Mouse (Mus musculus): Measurements from ENCODE around the gene Cst11. TPM values are rescaled to one million over a fixed set of nuclear protein-coding genes. Genes with fewer than 3 reads are reported as not detected.
"Not testable (repeated sequence)": the region's sequence is repeated elsewhere in the genome, so short reads cannot be mapped to it uniquely, and the experiment has no call there.

Gene Cst11
- not detected in 2 replicates for polyA plus RNA-seq (2011; ENCODE audit: insufficient read depth, insufficient read length, low read depth, missing spikeins)

DNA sequence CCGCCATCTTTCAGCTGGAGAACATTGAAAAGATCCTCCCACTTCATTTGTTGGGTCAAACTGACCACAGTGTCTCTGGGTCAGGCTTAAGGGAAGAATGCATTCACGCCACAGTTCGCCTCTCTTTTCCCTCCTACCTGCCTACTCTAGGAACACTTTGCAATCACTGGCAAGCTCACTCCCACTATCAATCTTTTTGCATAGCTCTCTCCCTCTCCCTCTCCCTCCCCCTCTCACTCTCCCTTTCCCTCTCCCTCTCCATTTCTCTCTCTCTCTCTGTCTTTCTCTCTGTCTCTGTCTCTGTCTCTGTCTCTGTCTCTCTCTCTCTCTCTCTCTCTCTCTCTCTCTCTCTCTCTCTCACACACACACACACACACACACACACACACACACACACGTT is at the start of gene Cst11:
Gene Cst11 (minus strand): TSS at position 101 of the 400 bp plus-strand sequence.
- H3K4me3 ChIP-seq (ENCODE audit: low read depth, low read length); H3K4me1 ChIP-seq (ENCODE audit: control insufficient read depth, insufficient read depth, low read length); H3K36me3 ChIP-seq (ENCODE audit: control insufficient read depth, insufficient read depth, low read length, poor library complexity, severe bottlenecking); H3K27me3 ChIP-seq (ENCODE audit: control insufficient read depth, insufficient read depth, low read length, poor library complexity, severe bottlenecking); H3K9ac ChIP-seq (ENCODE audit: low read depth, poor library complexity, severe bottlenecking); H3K9me3 ChIP-seq (replicated peaks; ENCODE audit: control insufficient read depth, insufficient read depth, low read length, poor library complexity, severe bottlenecking); H3K27ac ChIP-seq (ENCODE audit: insufficient read depth, low read length): not testable (repeated sequence)

DNA sequence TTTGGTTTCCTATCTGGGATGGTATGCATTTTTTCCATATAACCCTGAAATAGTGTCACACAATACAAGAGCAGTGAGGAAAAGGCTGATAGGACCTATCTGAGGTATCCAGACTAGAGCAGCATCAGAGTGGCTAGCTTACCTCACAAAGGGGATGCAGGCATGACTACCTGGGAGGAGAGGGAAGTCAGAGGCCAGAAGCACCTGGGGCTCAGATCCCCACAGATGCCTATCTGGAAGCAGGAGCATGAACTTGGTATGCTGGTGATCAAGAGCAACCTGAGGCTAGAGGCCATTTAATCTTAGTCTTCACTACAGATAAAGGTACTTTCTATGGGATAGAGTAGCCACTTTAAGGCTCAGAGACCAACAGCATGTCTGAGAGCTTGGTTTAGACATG is 48.6 kb upstream of the Cst11 start, which contains the start of gene Cst13:
Gene Cst13 (plus strand): TSS at position 173 of the 400 bp plus-strand sequence.
- H3K4me3 ChIP-seq (ENCODE audit: low read depth, low read length): no peak within 1 kb of the TSS
- H3K9me3 ChIP-seq (replicated peaks; ENCODE audit: control insufficient read depth, insufficient read depth, low read length, poor library complexity, severe bottlenecking): no peaks in the 10 kb centered on the region
- no peak within 1 kb of the TSS for H3K9ac ChIP-seq (ENCODE audit: low read depth, poor library complexity, severe bottlenecking)
- H3K4me1 ChIP-seq (ENCODE audit: control insufficient read depth, insufficient read depth, low read length): no peaks in the 10 kb centered on the region
- TF ChIP-seq EP300 (IDR thresholded peaks at IDR 0.05; ENCODE audit: insufficient read depth, low read depth, low read length) (no peak), CTCF (IDR thresholded peaks at IDR 0.05; ENCODE audit: low read depth, low read length) (no peak), POLR2A (IDR thresholded peaks at IDR 0.05; ENCODE audit: insufficient read depth, low read length) (no peak)
- no peaks in the 10 kb centered on the region for H3K36me3 ChIP-seq (ENCODE audit: control insufficient read depth, insufficient read depth, low read length, poor library complexity, severe bottlenecking)
- H3K27ac ChIP-seq (ENCODE audit: insufficient read depth, low read length): no peak within 1 kb of the TSS
- no peaks in the 10 kb centered on the region for H3K27me3 ChIP-seq (ENCODE audit: control insufficient read depth, insufficient read depth, low read length, poor library complexity, severe bottlenecking)

DNA sequence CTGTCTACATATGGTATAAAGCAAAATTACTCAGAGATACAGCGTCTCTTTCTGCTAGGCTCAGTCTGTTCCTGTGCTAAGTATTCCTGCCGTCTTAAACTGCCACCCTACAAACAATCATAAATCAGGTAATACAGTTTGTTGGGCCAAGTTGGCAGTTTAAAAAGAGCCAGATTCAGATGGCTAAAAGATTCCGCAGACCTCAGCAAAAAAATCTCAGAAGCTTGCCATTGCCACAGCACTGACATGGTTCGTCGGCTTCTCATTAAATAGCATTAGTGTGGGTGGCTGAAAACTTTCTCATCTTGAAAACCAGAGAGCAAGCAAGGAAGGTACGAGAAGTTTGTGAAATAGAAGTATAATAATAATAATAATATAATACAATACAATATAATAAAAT is 35.4 kb upstream of the Cst11 start:
- H3K27me3 ChIP-seq (ENCODE audit: control insufficient read depth, insufficient read depth, low read length, poor library complexity, severe bottlenecking): no peaks in the 10 kb centered on the region
- no peaks in the 10 kb centered on the region for H3K9me3 ChIP-seq (replicated peaks; ENCODE audit: control insufficient read depth, insufficient read depth, low read length, poor library complexity, severe bottlenecking)
- no peaks in the 10 kb centered on the region for H3K4me1 ChIP-seq (ENCODE audit: control insufficient read depth, insufficient read depth, low read length)
- no peaks in the 10 kb centered on the region for H3K36me3 ChIP-seq (ENCODE audit: control insufficient read depth, insufficient read depth, low read length, poor library complexity, severe bottlenecking)
- H3K4me3 ChIP-seq (ENCODE audit: low read depth, low read length): no peak overlapping the region
- no peak overlapping the region for H3K27ac ChIP-seq (ENCODE audit: insufficient read depth, low read length)
- H3K9ac ChIP-seq (ENCODE audit: low read depth, poor library complexity, severe bottlenecking): no peak overlapping the region
- TF ChIP-seq EP300 (IDR thresholded peaks at IDR 0.05; ENCODE audit: insufficient read depth, low read depth, low read length): no peak
- no peak for TF ChIP-seq CTCF (IDR thresholded peaks at IDR 0.05; ENCODE audit: low read depth, low read length)
- TF ChIP-seq POLR2A (IDR thresholded peaks at IDR 0.05; ENCODE audit: insufficient read depth, low read length): no peak

DNA sequence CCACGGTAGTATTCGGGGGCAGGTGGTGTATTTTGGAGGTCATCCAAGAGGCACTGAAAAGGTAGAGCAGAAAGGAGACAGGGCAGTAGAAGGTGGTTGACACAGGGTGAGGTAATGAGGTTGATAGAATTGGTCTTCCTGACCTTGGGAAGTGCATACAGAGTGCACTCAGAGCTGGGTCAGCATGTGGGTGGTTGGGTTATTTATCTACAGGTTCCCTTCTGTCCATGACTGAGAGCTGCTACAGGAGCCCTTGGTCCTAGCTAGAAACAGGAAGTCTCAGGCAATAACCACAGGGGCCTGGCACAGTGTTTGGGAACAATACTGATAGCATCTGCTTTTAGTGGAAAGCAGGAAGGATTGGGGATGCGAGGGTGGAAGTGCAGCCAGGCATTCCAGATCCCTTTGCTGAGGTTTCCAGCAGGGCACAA is 30.2 kb upstream of the Cst11 start:
- H3K27me3 ChIP-seq (ENCODE audit: control insufficient read depth, insufficient read depth, low read length, poor library complexity, severe bottlenecking): no peaks in the 10 kb centered on the region
- H3K36me3 ChIP-seq (ENCODE audit: control insufficient read depth, insufficient read depth, low read length, poor library complexity, severe bottlenecking): no peaks in the 10 kb centered on the region
- H3K4me3 ChIP-seq (ENCODE audit: low read depth, low read length): no peak overlapping the region
- H3K4me1 ChIP-seq (ENCODE audit: control insufficient read depth, insufficient read depth, low read length): no peaks in the 10 kb centered on the region
- no peak overlapping the region for H3K9ac ChIP-seq (ENCODE audit: low read depth, poor library complexity, severe bottlenecking)
- TF ChIP-seq EP300 (IDR thresholded peaks at IDR 0.05; ENCODE audit: insufficient read depth, low read depth, low read length): no peak
- no peak for TF ChIP-seq POLR2A (IDR thresholded peaks at IDR 0.05; ENCODE audit: insufficient read depth, low read length)
- TF ChIP-seq CTCF (IDR thresholded peaks at IDR 0.05; ENCODE audit: low read depth, low read length): no peak
- no peak overlapping the region for H3K27ac ChIP-seq (ENCODE audit: insufficient read depth, low read length)
- H3K9me3 ChIP-seq (replicated peaks; ENCODE audit: control insufficient read depth, insufficient read depth, low read length, poor library complexity, severe bottlenecking): no peaks in the 10 kb centered on the region

DNA sequence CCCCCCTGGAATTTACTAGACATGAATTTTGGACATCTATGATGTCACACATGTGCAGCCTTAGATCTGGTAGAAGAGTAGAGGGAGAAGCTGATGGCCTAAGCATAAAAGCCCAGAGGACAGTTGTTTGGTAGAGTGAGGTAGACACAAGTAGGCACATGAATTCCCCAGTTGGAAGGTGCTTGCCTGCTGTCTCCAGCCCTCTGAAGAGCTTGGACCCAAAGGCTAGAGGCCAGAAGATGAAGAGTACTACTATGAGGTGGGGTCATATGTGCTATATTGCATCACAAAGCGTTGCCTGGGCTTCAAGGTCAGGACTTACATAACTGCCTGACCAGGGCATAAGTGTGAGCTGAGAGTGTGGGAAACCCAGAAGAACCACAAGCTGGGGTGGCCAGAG is 27.2 kb upstream of the Cst11 start, which contains the start of gene Cst8:
Gene Cst8 (plus strand): TSS at position 301 of the 400 bp plus-strand sequence.
- H3K27ac ChIP-seq (ENCODE audit: insufficient read depth, low read length): no peak within 1 kb of the TSS
- no peak within 1 kb of the TSS for H3K9ac ChIP-seq (ENCODE audit: low read depth, poor library complexity, severe bottlenecking)
- no peaks in the 10 kb centered on the region for H3K9me3 ChIP-seq (replicated peaks; ENCODE audit: control insufficient read depth, insufficient read depth, low read length, poor library complexity, severe bottlenecking)
- no peaks in the 10 kb centered on the region for H3K4me1 ChIP-seq (ENCODE audit: control insufficient read depth, insufficient read depth, low read length)
- H3K27me3 ChIP-seq (ENCODE audit: control insufficient read depth, insufficient read depth, low read length, poor library complexity, severe bottlenecking): no peaks in the 10 kb centered on the region
- no peaks in the 10 kb centered on the region for H3K36me3 ChIP-seq (ENCODE audit: control insufficient read depth, insufficient read depth, low read length, poor library complexity, severe bottlenecking)
- no peak for TF ChIP-seq EP300 (IDR thresholded peaks at IDR 0.05; ENCODE audit: insufficient read depth, low read depth, low read length)
- TF ChIP-seq POLR2A (IDR thresholded peaks at IDR 0.05; ENCODE audit: insufficient read depth, low read length): no peak
- TF ChIP-seq CTCF (IDR thresholded peaks at IDR 0.05; ENCODE audit: low read depth, low read length): no peak
- H3K4me3 ChIP-seq (ENCODE audit: low read depth, low read length): no peak within 1 kb of the TSS

DNA sequence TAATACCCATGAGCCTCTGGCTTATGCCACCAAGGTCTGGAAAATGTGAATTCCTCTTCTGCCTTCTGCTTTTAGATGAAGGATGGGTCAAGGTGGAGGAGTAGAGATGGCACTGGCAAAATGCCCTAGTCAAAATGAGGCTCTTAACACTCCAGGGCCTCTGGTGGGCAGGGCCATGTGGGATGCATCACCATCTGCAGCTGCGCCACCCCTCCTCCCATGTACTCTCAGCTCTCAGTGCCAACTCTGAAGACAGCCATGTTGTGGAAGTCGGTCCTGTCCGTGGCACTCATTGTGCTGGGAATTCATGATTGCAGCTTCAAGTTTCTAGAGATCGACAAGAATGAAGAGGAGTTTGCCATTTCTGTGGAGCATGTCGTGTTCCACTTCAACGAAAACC is 17.8 kb upstream of the Cst11 start, which contains the start of gene Cst12:
Gene Cst12 (plus strand): TSS at position 220 of the 400 bp plus-strand sequence.
- no peak within 1 kb of the TSS for H3K9ac ChIP-seq (ENCODE audit: low read depth, poor library complexity, severe bottlenecking)
- no peaks in the 10 kb centered on the region for H3K27me3 ChIP-seq (ENCODE audit: control insufficient read depth, insufficient read depth, low read length, poor library complexity, severe bottlenecking)
- no peaks in the 10 kb centered on the region for H3K9me3 ChIP-seq (replicated peaks; ENCODE audit: control insufficient read depth, insufficient read depth, low read length, poor library complexity, severe bottlenecking)
- TF ChIP-seq CTCF (IDR thresholded peaks at IDR 0.05; ENCODE audit: low read depth, low read length) (no peak), POLR2A (IDR thresholded peaks at IDR 0.05; ENCODE audit: insufficient read depth, low read length) (no peak), EP300 (IDR thresholded peaks at IDR 0.05; ENCODE audit: insufficient read depth, low read depth, low read length) (no peak)
- H3K36me3 ChIP-seq (ENCODE audit: control insufficient read depth, insufficient read depth, low read length, poor library complexity, severe bottlenecking): no peaks in the 10 kb centered on the region
- H3K27ac ChIP-seq (ENCODE audit: insufficient read depth, low read length): no peak within 1 kb of the TSS
- no peak within 1 kb of the TSS for H3K4me3 ChIP-seq (ENCODE audit: low read depth, low read length)
- no peaks in the 10 kb centered on the region for H3K4me1 ChIP-seq (ENCODE audit: control insufficient read depth, insufficient read depth, low read length)

Measured in ES-Bruce4 (cell line).